Mouse (Mus musculus) olfactory bulb, adult 2 months (tissue): ENCODE results near the gene Tmem63b.

Source experiments
- CTCF ChIP-seq: fragments of 200-500 bp; IDR thresholded peaks from 2 replicates; pipeline ENCODE4 v1.5.1; 2012; ENCODE audit warnings: low read depth, mild to moderate bottlenecking, low read length, moderate library complexity; ENCODE audit not compliant: insufficient read depth
- POLR2A ChIP-seq: fragments of 200-500 bp; IDR thresholded peaks from 2 replicates; pipeline ENCODE4 v1.6.1; 2012; ENCODE audit warnings: mild to moderate bottlenecking, low read depth, low read length, moderate library complexity; ENCODE audit not compliant: insufficient read depth

GRCm38 (mm10) chr17:45682843-45683242 is 3.9 kb downstream of the Tmem63b start:
- TF ChIP-seq CTCF (no peak), POLR2A (no peak)
